Mouse (Mus musculus) limb, embryonic 11.5 days (tissue): ENCODE measurements around the gene Gm11549. TPM values are rescaled to one million over a fixed set of nuclear protein-coding genes. Genes with fewer than 3 reads are reported as not detected.

Experiments
- ATAC-seq: fragments of 200-750 bp; cut with Nextera tagmentation; 2 replicates; pipeline ENCODE4 v1.8.0; 2017; ENCODE audit warnings: low read depth; ENCODE audit not compliant: insufficient number of reproducible peaks, low FRiP score, low TSS enrichment
- DNase-seq: peaks from one replicate; pipeline ENCODE4 v3.0.0-alpha.2; 2015; ENCODE audit warnings: low spot score
- H3K27ac ChIP-seq: fragments of 300-500 bp; sonication (generic); replicated peaks from 2 replicates; pipeline ENCODE4 v1.5.1; 2014; ENCODE audit warnings: low read depth, mild to moderate bottlenecking, low read length
- H3K27me3 ChIP-seq: fragments of 300-500 bp; sonication (generic); 2 replicates; pipeline ENCODE4 v1.6.1; 2014; ENCODE audit warnings: mild to moderate bottlenecking, low read length, mixed read lengths; ENCODE audit not compliant: control insufficient read depth, insufficient read depth
- H3K36me3 ChIP-seq: fragments of 300-500 bp; sonication (generic); 2 replicates; pipeline ENCODE4 v1.6.1; 2014; ENCODE audit warnings: mild to moderate bottlenecking, low read length, moderate library complexity, mixed read lengths; ENCODE audit not compliant: control insufficient read depth, insufficient read depth
- H3K4me1 ChIP-seq: fragments of 300-500 bp; sonication (generic); 2 replicates; pipeline ENCODE4 v1.6.1; 2014; ENCODE audit warnings: low read length, mixed read lengths; ENCODE audit not compliant: control insufficient read depth, insufficient read depth
- H3K4me2 ChIP-seq: fragments of 300-500 bp; sonication (generic); 2 replicates; pipeline ENCODE4 v1.6.1; 2014; ENCODE audit warnings: low read depth, mild to moderate bottlenecking, moderate library complexity; ENCODE audit not compliant: severe bottlenecking
- H3K4me3 ChIP-seq: fragments of 300-500 bp; sonication (generic); 2 replicates; pipeline ENCODE4 v1.5.1; 2014; ENCODE audit warnings: low read depth, low read length
- H3K9ac ChIP-seq: fragments of 300-500 bp; sonication (generic); 2 replicates; pipeline ENCODE4 v1.6.1; 2014; ENCODE audit warnings: mild to moderate bottlenecking, low read length
- H3K9me3 ChIP-seq: fragments of 300-500 bp; sonication (generic); 2 replicates; pipeline ENCODE4 v1.6.1; 2016; ENCODE audit warnings: low read length; ENCODE audit not compliant: control insufficient read depth
- WGBS: fragments of 180-500 bp; shearing (Covaris S2); extraction: QIAGEN DNeasy Blood & Tissue Kit; methylation state at CpG from one replicate; pipeline ENCODE4 v1.1.7; 2014; 5-methylcytosine and 5-hydroxymethylcytosine counted together
- polyA plus RNA-seq: library from polyadenylated mRNA; unstranded; fragments of >200 nt; fragmentation: Nextera tagmentation; extraction: Ambion mirVana; gene quantifications from 2 replicates; pipeline ENCODE4 v1.2.1, GENCODE M21; 2014

Gm11549 gene
- not detected in 2 replicates for polyA plus RNA-seq

DNA sequence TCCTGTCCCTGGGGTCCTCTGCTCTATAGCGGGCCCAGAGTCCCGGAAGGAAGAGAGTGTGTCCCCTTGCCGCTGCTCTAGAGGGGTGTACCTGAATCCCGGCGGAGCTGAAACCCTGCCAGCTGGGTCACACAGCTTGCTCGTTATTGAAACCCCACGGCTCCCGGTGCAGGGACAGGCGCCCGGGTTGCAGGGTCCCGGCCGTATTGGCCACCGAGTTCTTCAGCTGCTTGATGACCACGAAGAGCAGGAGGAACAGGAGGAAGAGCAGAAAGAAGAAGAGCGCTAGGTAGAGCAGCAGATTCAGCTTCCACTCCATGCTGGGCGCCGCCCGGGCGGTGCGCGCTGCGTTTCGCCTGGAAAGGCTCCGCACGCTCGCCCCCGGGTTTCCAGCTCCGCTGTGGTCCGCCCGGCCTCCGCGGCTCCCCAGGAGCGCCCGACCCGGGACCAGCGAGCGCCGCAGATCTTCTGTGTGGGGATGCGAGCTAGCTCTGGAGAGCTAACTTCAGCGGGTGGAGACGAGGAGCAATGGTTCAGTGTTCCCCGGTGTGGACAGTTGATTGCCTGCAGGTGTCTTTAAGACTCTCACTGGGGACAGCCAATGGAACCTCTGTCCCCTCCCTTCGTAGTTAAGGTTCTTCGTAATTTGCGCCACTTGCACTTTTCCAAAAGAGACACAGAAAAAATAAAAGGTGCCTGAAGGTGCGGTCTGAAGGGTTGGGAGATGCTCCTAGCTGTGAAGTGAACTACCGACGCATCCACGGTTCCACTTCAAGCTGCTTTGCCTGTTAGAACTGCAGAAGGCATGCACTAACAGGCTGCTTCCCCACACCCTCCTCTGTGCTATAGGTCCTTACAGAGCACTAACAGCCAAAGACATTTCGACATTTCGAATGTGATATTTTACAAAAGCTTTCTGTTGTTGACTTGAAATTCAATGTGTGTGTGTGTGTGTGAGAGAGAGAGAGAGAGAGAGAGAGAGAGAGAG is at the start of gene Gm11549:
Gm11549 (minus strand) TSS at position 741 of the 988 bp plus-strand sequence.
- H3K4me3 ChIP-seq, result peak within 1 kb of the TSS; percentile 42
- no peak for ATAC-seq
- no peaks in the 10 kb centered on the region for H3K9me3 ChIP-seq
- H3K36me3 ChIP-seq, result no peaks in the 10 kb centered on the region
- peak within 1 kb of the TSS; percentile 86 for H3K4me2 ChIP-seq
- H3K27me3 ChIP-seq, result peaks cover 34% of the 10 kb centered on the region
- H3K4me1 ChIP-seq, result no peaks in the 10 kb centered on the region
- DNase-seq, result peak; percentile 62
- WGBS, result under 1% methylated on average over 51 of the region's 51 CpGs
- H3K27ac ChIP-seq, result no peak within 1 kb of the TSS
- H3K9ac ChIP-seq, result peak within 1 kb of the TSS; percentile 49

DNA sequence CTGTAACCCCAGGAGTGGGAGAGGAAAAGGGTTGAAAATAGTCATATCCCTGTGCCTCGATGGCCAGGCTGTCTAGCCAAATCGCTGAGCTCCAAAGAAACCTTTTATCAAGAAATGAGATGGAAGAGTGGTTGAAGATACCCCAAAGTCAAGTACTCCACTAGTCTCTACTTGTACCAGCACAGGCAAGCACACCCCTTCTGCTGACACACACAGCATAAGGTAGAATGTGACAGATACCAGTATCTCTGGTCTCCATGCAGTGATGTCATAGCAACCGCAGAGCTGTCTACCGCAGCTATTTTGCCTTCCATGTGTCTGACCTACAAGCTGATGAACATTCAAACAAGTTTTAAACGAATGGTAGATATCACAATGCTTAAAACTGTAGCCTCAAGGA is 48.2 kb upstream of the Gm11549 start:
- H3K9me3 ChIP-seq, result no peaks in the 10 kb centered on the region
- ATAC-seq (no peak), DNase-seq (no peak)
- peaks cover 21% of the 10 kb centered on the region; the same call in 1 of the 2 replicates for H3K36me3 ChIP-seq
- H3K4me2 ChIP-seq, result peak overlapping the region; percentile 74; the same call in 1 of the 2 replicates
- H3K4me1 ChIP-seq, result peaks cover 6% of the 10 kb centered on the region; the same call in 1 of the 2 replicates
- WGBS, result 90% methylated on average over 5 of the region's 5 CpGs
- no peak overlapping the region for H3K27ac ChIP-seq
- H3K9ac ChIP-seq, result no peak overlapping the region; the same call in 1 of the 2 replicates
- H3K27me3 ChIP-seq, result no peaks in the 10 kb centered on the region
- peak overlapping the region; percentile 93; the same call in 1 of the 2 replicates for H3K4me3 ChIP-seq

DNA sequence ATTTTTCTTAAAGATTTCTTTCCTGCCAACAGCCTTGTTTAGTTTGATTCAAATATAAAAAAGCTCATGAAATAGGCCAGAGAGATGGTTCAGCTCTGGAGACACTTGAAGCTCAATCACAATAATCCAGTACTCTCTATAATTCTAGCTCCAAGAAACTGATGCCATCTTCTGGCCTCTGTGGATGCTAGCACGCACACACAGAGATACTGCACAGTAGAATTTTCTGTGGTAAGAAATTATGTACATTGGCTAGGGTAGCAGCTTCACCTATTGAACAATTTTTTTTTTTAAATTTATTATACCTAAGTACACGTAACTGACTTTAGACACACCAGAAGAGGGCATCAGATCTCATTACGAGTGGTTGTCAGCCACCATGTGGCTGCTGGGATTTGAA is 42.1 kb upstream of the Gm11549 start:
- H3K4me1 ChIP-seq, result no peaks in the 10 kb centered on the region
- H3K36me3 ChIP-seq, result peaks cover 30% of the 10 kb centered on the region
- no peaks in the 10 kb centered on the region for H3K9me3 ChIP-seq
- no peak overlapping the region for H3K4me3 ChIP-seq
- no peaks in the 10 kb centered on the region for H3K27me3 ChIP-seq
- no peak for DNase-seq
- no peak overlapping the region for H3K9ac ChIP-seq
- no peak overlapping the region for H3K27ac ChIP-seq
- no peak overlapping the region for H3K4me2 ChIP-seq
- no peak for ATAC-seq
- WGBS, result 89% methylated on average over 3 of the region's 3 CpGs

DNA sequence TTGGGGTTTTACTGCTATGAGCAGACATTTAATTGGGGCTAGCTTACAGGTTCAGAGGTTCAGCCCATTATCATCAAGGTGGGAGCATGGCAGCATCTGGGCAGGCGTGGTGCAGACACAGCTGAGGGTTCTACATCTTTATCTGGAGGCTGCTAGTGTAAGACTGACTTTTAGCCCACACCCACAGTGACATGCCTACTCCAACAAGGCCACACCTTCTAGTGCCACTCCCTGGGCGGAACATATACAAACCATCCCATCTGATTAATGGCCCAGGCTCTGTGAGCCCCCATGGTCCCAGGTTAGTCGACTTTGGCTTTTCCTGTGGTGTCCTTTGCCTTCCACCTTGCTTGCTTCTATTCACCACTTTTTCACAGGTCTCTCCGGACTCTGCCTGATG is 38.0 kb upstream of the Gm11549 start:
- Histone ChIP-seq H3K9ac (no peak overlapping the region), H3K9me3 (no peaks in the 10 kb centered on the region), H3K27ac (no peak overlapping the region), H3K4me2 (no peak overlapping the region), H3K27me3 (no peaks in the 10 kb centered on the region), H3K4me3 (no peak overlapping the region), H3K36me3 (peaks cover 19% of the 10 kb centered on the region), H3K4me1 (no peaks in the 10 kb centered on the region)
- no peak for DNase-seq
- ATAC-seq, result no peak
- 78% methylated on average over 4 of the region's 4 CpGs for WGBS

DNA sequence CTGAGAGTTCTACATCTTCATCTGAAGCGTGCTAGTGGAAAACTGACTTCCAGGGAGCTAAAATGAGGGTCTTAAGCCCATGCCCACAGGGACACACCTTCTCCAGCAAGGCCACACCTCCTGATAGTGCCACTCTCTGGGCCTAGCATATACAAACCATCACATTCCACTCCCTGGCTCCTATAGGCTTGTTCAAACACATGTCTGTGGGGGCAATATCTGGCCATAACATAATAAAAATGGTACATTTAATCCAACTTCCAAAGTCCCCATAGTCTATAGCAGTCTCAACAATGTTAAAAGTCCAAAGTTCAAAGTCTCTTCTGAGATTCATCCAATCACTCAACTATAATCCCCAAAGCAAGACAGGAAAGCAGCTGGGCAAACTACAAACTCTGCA is 36.0 kb upstream of the Gm11549 start:
- DNase-seq (no peak), ATAC-seq (no peak)
- H3K36me3 ChIP-seq, result peaks cover 13% of the 10 kb centered on the region
- H3K4me3 ChIP-seq, result no peak overlapping the region
- no peak overlapping the region for H3K4me2 ChIP-seq
- no peak overlapping the region for H3K9ac ChIP-seq
- no peaks in the 10 kb centered on the region for H3K27me3 ChIP-seq
- WGBS, result 96% methylated on average over 1 of the region's 1 CpGs
- no peaks in the 10 kb centered on the region for H3K9me3 ChIP-seq
- no peak overlapping the region for H3K27ac ChIP-seq
- H3K4me1 ChIP-seq, result no peaks in the 10 kb centered on the region

DNA sequence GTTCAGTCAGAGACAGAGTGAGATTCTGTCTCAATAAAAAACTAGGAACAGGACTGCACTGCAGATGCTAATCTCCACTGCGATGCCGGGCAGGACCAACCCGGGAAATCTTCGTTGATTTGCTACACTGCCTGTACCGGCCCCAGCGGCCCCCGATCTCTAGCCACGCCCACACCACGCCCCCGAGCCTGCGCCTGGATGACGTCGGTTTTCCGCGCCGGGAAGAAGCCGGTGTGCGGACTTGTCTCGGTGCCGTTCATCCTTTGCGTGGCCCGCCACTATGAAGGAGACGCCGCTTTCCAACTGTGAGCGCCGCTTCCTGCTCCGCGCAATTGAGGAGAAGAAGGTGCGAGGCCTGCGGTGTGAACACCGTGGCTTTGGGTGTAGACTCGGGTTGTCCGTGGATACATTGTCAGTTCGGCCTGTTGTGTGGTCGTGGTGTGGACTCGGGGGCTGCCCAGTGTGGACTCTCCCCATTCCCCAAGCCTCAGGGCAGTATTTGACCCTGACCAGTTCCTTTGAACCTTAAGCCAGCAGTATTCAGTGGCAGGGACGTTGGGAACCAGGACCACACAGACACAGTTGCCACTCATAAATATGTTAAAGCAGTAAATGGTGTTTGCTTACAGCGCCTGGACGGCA is 30.9 kb upstream of the Gm11549 start, which contains the start of gene Exosc9:
Exosc9 (plus strand) TSS at position 201 of the 642 bp plus-strand sequence.
- H3K9ac ChIP-seq, result peak within 1 kb of the TSS; percentile 59
- no peaks in the 10 kb centered on the region for H3K4me1 ChIP-seq
- under 1% methylated on average over 39 of the region's 39 CpGs for WGBS
- ATAC-seq (peak; percentile 93), DNase-seq (peak; percentile 98)
- H3K36me3 ChIP-seq, result peaks cover 4% of the 10 kb centered on the region
- H3K4me3 ChIP-seq, result peak within 1 kb of the TSS; percentile 87
- peak within 1 kb of the TSS; percentile 79 for H3K4me2 ChIP-seq
- no peaks in the 10 kb centered on the region for H3K9me3 ChIP-seq
- H3K27me3 ChIP-seq, result no peaks in the 10 kb centered on the region
- no peak within 1 kb of the TSS for H3K27ac ChIP-seq

DNA sequence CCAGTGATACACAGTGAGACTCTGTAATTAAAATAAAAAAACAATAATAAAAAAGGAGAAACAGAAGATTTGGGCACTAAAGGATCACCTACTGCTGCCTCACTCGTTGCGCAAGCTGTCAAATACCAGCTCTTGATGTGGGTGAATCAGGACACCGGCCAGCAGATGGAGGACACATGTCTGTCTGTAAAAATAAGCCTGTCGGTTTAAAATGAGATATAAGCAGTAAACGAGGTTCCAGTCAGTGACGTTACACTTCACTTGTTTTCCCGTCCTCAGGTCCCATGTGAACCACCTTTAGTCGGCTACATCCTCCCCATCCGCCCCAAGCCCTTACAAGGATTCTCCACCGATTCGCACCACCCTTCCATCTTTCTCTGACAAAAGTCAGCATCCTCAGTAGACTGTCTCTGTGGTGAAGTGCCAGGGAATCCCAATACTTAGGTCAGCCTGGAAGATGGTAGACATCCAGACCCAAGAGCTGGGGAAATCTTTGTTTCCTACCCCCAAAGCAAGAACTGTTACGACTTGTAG is 30.3 kb upstream of the Gm11549 start:
- Histone ChIP-seq H3K4me2 (peak overlapping the region; percentile 79), H3K27me3 (no peaks in the 10 kb centered on the region), H3K27ac (no peak overlapping the region), H3K9me3 (no peaks in the 10 kb centered on the region), H3K4me1 (no peaks in the 10 kb centered on the region), H3K9ac (peak overlapping the region; percentile 59), H3K36me3 (peaks cover 4% of the 10 kb centered on the region; the same call in 1 of the 2 replicates), H3K4me3 (peak overlapping the region; percentile 87)
- 20% methylated on average over 12 of the region's 12 CpGs for WGBS
- DNase-seq (no peak), ATAC-seq (peak; percentile 70)

DNA sequence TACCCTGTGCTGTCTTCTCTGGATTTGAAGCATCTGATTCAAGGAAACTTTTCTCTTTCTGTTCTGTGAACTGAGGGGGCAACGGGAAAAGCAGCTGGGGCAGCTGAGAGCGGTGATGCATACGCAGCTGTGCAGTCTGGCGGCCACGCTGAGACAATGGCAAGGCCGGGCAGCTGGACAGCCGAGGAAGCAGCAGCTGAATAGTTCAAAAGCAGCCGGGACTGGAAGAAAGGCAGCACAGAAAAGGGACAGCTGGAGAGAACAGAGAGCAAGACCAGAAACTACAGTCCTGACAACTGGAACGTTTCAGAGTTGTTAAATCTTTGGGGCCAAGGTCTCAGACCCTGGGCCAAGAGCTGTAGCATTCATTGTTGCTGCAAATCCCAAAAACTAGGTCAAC is 29.7 kb upstream of the Gm11549 start:
- H3K4me3 ChIP-seq, result no peak overlapping the region
- DNase-seq, result no peak
- no peak for ATAC-seq

More for the DNA sequence above, 29.7 kb upstream of the Gm11549 start:
- H3K9me3 ChIP-seq, result no peaks in the 10 kb centered on the region
- no peaks in the 10 kb centered on the region for H3K4me1 ChIP-seq
- H3K9ac ChIP-seq, result no peak overlapping the region
- H3K27me3 ChIP-seq, result no peaks in the 10 kb centered on the region
- no peak overlapping the region for H3K27ac ChIP-seq
- peak overlapping the region; percentile 79; the same call in 1 of the 2 replicates for H3K4me2 ChIP-seq
- WGBS, result 63% methylated on average over 9 of the region's 9 CpGs
- peaks cover 4% of the 10 kb centered on the region; the same call in 1 of the 2 replicates for H3K36me3 ChIP-seq
